Mouse (Mus musculus): ENCODE data around the gene Sf3b6. TPM values are rescaled to one million over a fixed set of nuclear protein-coding genes. Genes with fewer than 3 reads are reported as not detected.
"Not testable (repeated sequence)": the region's sequence is repeated elsewhere in the genome, so short reads cannot be mapped to it uniquely, and the experiment has no call there.

Gene Sf3b6
- total and polyA plus RNA-seq, 2 experiments from 2014 or later: 117 to 326 TPM

GRCm38 (mm10) chr12:4780245-4780644 lies 37.1 kb upstream of the Sf3b6 start:
- H3K4me3 ChIP-seq (ENCODE audit: low read depth, low read length): no peak overlapping the region
- no peak overlapping the region for H3K27ac ChIP-seq (ENCODE audit: low read depth, low read length)
- TF ChIP-seq CTCF (IDR thresholded peaks at IDR 0.05; ENCODE audit: low read depth): no peak
- no peaks in the 10 kb centered on the region for H3K9me3 ChIP-seq (ENCODE audit: low read length)
- ATAC-seq (no peak), DNase-seq (no peak)
- no peaks in the 10 kb centered on the region for H3K4me1 ChIP-seq (ENCODE audit: insufficient read depth)
- no peaks in the 10 kb centered on the region for H3K36me3 ChIP-seq (ENCODE audit: insufficient read depth)
- H3K4me2 ChIP-seq (ENCODE audit: low read depth): no peak overlapping the region
- WGBS: 65% methylated on average over 2 of the region's 2 CpGs
- H3K9ac ChIP-seq: no peak overlapping the region
- H3K27me3 ChIP-seq (ENCODE audit: insufficient read depth, low read length): no peaks in the 10 kb centered on the region

GRCm38 (mm10) chr12:4781270-4781669 lies 36.1 kb upstream of the Sf3b6 start:
- H3K4me1 ChIP-seq (ENCODE audit: insufficient read depth): no peaks in the 10 kb centered on the region
- H3K4me2 ChIP-seq (ENCODE audit: low read depth): no peak overlapping the region
- H3K27ac ChIP-seq (ENCODE audit: low read depth, low read length): no peak overlapping the region
- no peak for TF ChIP-seq CTCF (IDR thresholded peaks at IDR 0.05; ENCODE audit: low read depth)
- no peaks in the 10 kb centered on the region for H3K36me3 ChIP-seq (ENCODE audit: insufficient read depth)
- no peak overlapping the region for H3K9ac ChIP-seq
- WGBS: 86% methylated on average over 1 of the region's 1 CpGs
- no peak for ATAC-seq
- no peaks in the 10 kb centered on the region for H3K27me3 ChIP-seq (ENCODE audit: insufficient read depth, low read length)
- H3K9me3 ChIP-seq (ENCODE audit: low read length): no peaks in the 10 kb centered on the region
- no peak for DNase-seq
- no peak overlapping the region for H3K4me3 ChIP-seq (ENCODE audit: low read depth, low read length)

GRCm38 (mm10) chr12:4781725-4782404 lies 35.5 kb upstream of the Sf3b6 start:
- H3K9ac ChIP-seq; H3K27ac ChIP-seq (ENCODE audit: low read depth, low read length); H3K4me3 ChIP-seq (ENCODE audit: low read depth, low read length); H3K4me1 ChIP-seq (ENCODE audit: insufficient read depth); ATAC-seq; H3K4me2 ChIP-seq (ENCODE audit: low read depth); H3K36me3 ChIP-seq (ENCODE audit: insufficient read depth); DNase-seq; H3K9me3 ChIP-seq (ENCODE audit: low read length); H3K27me3 ChIP-seq (ENCODE audit: insufficient read depth, low read length): not testable (repeated sequence)
- 84% methylated on average over 9 of the region's 9 CpGs for WGBS

- Histone ChIP-seq H3K9me3 (ENCODE audit: low read length) (no peaks in the 10 kb centered on the region), H3K4me3 (ENCODE audit: low read depth, low read length) (no peak overlapping the region), H3K36me3 (ENCODE audit: insufficient read depth) (no peaks in the 10 kb centered on the region), H3K4me2 (ENCODE audit: low read depth) (no peak overlapping the region), H3K27ac (ENCODE audit: low read depth, low read length) (no peak overlapping the region), H3K4me1 (ENCODE audit: insufficient read depth) (no peaks in the 10 kb centered on the region), H3K27me3 (ENCODE audit: insufficient read depth, low read length) (no peaks in the 10 kb centered on the region), H3K9ac (no peak overlapping the region)
- no peak for ATAC-seq
- DNase-seq: no peak
- no peak for TF ChIP-seq CTCF (IDR thresholded peaks at IDR 0.05; ENCODE audit: low read depth)
- 58% methylated on average over 5 of the region's 5 CpGs for WGBS
Observed at GRCm38 (mm10) chr12:4783598-4783997, 33.7 kb upstream of the Sf3b6 start.

- 77% methylated on average over 2 of the region's 2 CpGs for WGBS
- H3K4me1 ChIP-seq (ENCODE audit: insufficient read depth): no peaks in the 10 kb centered on the region
- no peak overlapping the region for H3K4me3 ChIP-seq (ENCODE audit: low read depth, low read length)
- no peak for TF ChIP-seq CTCF (IDR thresholded peaks at IDR 0.05; ENCODE audit: low read depth)
- ATAC-seq: no peak
- H3K4me2 ChIP-seq (ENCODE audit: low read depth): no peak overlapping the region
- H3K27me3 ChIP-seq (ENCODE audit: insufficient read depth, low read length): no peaks in the 10 kb centered on the region
- no peak overlapping the region for H3K9ac ChIP-seq
- H3K9me3 ChIP-seq (ENCODE audit: low read length): no peaks in the 10 kb centered on the region
- no peaks in the 10 kb centered on the region for H3K36me3 ChIP-seq (ENCODE audit: insufficient read depth)
- DNase-seq: no peak
- no peak overlapping the region for H3K27ac ChIP-seq (ENCODE audit: low read depth, low read length)
Observed at GRCm38 (mm10) chr12:4784466-4784865, 32.9 kb upstream of the Sf3b6 start.

- not testable (repeated sequence) for H3K9me3 ChIP-seq (ENCODE audit: low read length); H3K4me1 ChIP-seq (ENCODE audit: insufficient read depth); H3K4me2 ChIP-seq (ENCODE audit: low read depth); ATAC-seq; H3K27ac ChIP-seq (ENCODE audit: low read depth, low read length); H3K4me3 ChIP-seq (ENCODE audit: low read depth, low read length); H3K27me3 ChIP-seq (ENCODE audit: insufficient read depth, low read length); H3K9ac ChIP-seq; H3K36me3 ChIP-seq (ENCODE audit: insufficient read depth); DNase-seq
- 97% methylated on average over 25 of the region's 25 CpGs for WGBS
Observed at GRCm38 (mm10) chr12:4788128-4788527, 29.2 kb upstream of the Sf3b6 start.

GRCm38 (mm10) chr12:4793718-4794117 lies 23.6 kb upstream of the Sf3b6 start:
- ATAC-seq (no peak), DNase-seq (no peak)
- no peaks in the 10 kb centered on the region for H3K27me3 ChIP-seq (ENCODE audit: insufficient read depth, low read length)
- no peaks in the 10 kb centered on the region for H3K4me1 ChIP-seq (ENCODE audit: insufficient read depth)
- no peak overlapping the region for H3K4me2 ChIP-seq (ENCODE audit: low read depth)
- no peaks in the 10 kb centered on the region for H3K36me3 ChIP-seq (ENCODE audit: insufficient read depth)
- H3K9ac ChIP-seq: no peak overlapping the region
- TF ChIP-seq CTCF (IDR thresholded peaks at IDR 0.05; ENCODE audit: low read depth): peak; percentile 53
- no peaks in the 10 kb centered on the region for H3K9me3 ChIP-seq (ENCODE audit: low read length)
- H3K4me3 ChIP-seq (ENCODE audit: low read depth, low read length): no peak overlapping the region
- WGBS: 68% methylated on average over 1 of the region's 1 CpGs
- no peak overlapping the region for H3K27ac ChIP-seq (ENCODE audit: low read depth, low read length)

GRCm38 (mm10) chr12:4797471-4797870 lies 19.9 kb upstream of the Sf3b6 start:
- H3K4me3 ChIP-seq (ENCODE audit: low read depth, low read length); H3K27ac ChIP-seq (ENCODE audit: low read depth, low read length); H3K9ac ChIP-seq; H3K36me3 ChIP-seq (ENCODE audit: insufficient read depth); H3K4me1 ChIP-seq (ENCODE audit: insufficient read depth); DNase-seq; H3K9me3 ChIP-seq (ENCODE audit: low read length); H3K27me3 ChIP-seq (ENCODE audit: insufficient read depth, low read length); ATAC-seq; H3K4me2 ChIP-seq (ENCODE audit: low read depth): not testable (repeated sequence)
- WGBS: 79% methylated on average over 6 of the region's 6 CpGs

Measured in forebrain, postnatal 0 days (tissue).